Mouse (Mus musculus) mouse trophoblast stem cell (cell line): ENCODE results near the gene Olfr679.
"Not testable (repeated sequence)": the region's sequence is repeated elsewhere in the genome, so short reads cannot be mapped to it uniquely, and the experiment has no call there.

Experiments
- in situ Hi-C, 2 experiments: fragments of 300-500 bp; cut with MseI, MboI; formaldehyde crosslinking; loops; 2 replicates in 1 of 2; 3 replicates in 1 of 2; pipeline ENCODE4 v1.15.1; 2025

Gene Olfr679

GRCm38 (mm10) chr7:105080905-105081304 lies at the start of gene Olfr679:
Olfr679 (plus strand) TSS chr7:105081205.
- in situ Hi-C loops = no loop called here

DNA sequence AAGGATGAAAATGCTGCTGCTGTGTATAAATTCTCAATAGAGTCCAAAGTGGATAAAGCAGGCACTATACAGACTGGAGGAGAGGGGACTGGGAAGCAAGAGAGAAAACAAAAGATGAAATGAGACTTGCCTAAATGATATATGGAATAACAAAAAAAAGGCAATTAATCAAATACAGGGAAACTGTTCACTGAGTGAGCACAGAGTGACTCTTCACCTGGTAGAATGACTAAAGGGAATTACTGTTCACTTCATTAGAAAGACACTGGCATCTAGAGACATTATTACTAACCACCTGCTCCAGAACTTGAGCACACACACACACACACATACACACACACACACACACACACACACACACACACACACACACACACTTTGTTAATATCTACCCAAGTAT lies 48.6 kb upstream of the Olfr679 start, which contains the start of gene Olfr676:
Gene Olfr676 (plus strand): TSS at position 301 of the 400 bp plus-strand sequence.
- in situ Hi-C loops = no loop called here

- in situ Hi-C loops = not testable (repeated sequence)
Measured at GRCm38 (mm10) chr7:105033836-105034235, 47.2 kb upstream of the Olfr679 start.

- in situ Hi-C loops = no loop called here
Measured at GRCm38 (mm10) chr7:105058951-105059350, 22.1 kb upstream of the Olfr679 start.

DNA sequence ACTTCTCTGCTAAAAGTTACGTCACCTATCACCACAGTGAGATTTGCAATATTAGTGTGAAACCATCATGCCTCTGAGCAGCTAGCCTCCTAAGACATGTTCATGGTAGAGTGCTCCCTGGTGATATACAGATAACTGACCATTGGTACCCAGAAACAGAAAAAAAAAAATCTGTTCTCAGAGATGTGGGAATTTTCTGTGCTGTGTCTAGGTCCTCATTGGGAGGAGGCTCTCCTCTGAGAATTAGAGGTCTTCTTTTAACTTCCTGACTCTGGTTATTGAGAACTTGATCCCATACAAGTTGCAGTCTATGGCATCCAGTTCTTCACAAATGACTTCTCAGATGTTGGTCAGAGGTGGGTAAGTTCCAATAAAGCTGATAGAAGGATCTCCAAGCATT lies 16.8 kb upstream of the Olfr679 start, which contains the start of gene Olfr678:
Gene Olfr678 (plus strand): TSS at position 301 of the 400 bp plus-strand sequence.
- in situ Hi-C loops = no loop called here

DNA sequence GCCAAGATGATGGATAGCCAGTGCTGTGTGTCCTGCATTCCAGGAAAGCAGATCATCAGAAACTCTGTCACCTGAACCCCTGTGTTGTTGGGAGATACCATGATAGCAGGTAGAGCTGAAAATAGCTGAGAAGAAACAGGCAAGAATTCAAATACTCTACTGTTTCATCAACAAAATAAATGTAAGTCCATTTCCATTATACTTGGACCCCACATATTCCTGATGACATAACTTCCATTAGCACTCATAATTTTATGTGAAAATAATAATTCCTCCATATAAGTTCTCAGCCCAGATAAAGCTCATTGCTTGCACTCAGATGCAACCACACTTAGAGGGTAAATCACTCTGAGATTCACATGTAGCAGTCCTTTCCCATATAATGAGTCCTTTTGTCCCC lies 11.7 kb downstream of the Olfr679 start, which contains the start of gene Olfr680-ps1:
Gene Olfr680-ps1 (minus strand): TSS at position 101 of the 400 bp plus-strand sequence.
- in situ Hi-C loops = not testable (repeated sequence)

GRCm38 (mm10) chr7:105116536-105116935 lies 35.5 kb downstream of the Olfr679 start, which contains the start of gene Olfr681:
Olfr681 (plus strand) TSS chr7:105116836.
- in situ Hi-C loops = no loop called here
